Mouse (Mus musculus) embryo, embryonic 10 days (tissue): ENCODE results near the gene Olfr896-ps1.

Experiments
- DNase-seq: peaks from one replicate; pipeline ENCODE4 v3.0.0-alpha.2; 2015; ENCODE audit warnings: low spot score

Gene Olfr896-ps1

DNA sequence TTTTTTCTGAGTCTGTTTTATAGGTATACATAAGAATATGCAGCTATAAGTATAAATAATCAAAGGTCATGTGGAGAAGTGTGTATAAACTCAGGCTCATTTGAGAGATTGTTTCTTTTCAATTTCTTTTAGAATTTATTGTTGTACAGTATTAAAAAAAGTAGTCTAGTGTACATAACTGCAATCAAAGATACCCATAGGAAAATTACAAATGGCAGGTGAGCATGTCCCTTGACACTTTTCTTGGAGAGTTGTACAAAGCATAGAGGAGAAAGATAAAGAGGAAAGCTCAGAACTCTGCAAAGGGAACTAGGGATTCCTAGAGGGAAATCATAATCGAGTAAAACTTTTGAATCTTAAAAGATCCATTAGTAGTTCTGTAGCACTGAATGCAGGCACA, at the start of gene Olfr896-ps1:
Olfr896-ps1 (plus strand) TSS at position 301 of the 400 bp plus-strand sequence.
- no peak for DNase-seq

- no peak for DNase-seq
Observed at GRCm38 (mm10) chr9:38252474-38252873, 38.4 kb upstream of the Olfr896-ps1 start, which contains the start of gene Olfr143. Gene Olfr143 (plus strand): TSS chr9:38252774.

- DNase-seq = no peak
Observed at GRCm38 (mm10) chr9:38267551-38267950, 23.4 kb upstream of the Olfr896-ps1 start, which contains the start of gene Olfr895. Gene Olfr895 (plus strand): TSS chr9:38267851.

DNA sequence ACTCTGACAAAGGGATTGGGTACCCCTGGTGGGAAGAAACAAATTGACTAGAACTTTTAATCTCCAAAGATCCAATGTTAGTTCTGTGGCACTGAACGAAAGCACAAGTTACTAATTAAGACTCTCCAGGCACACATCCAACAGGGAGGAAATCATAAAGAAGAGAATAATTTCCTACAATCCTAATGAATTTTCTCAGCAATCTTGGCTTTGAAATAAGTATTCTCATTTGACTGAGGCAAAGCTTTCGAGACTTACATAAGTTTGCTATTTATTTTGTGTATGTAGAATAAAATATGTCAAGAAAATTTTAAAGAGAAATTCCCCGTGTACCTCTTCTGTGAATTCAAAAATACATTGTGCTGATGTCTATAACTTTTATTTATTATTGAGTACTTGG, 37.9 kb downstream of the Olfr896-ps1 start, which contains the start of gene Olfr25:
Olfr25 (plus strand) TSS at position 301 of the 400 bp plus-strand sequence.
- DNase-seq = no peak
